ENCODE assay signal across 1 mouse cellular context in the genomic region with DNA sequence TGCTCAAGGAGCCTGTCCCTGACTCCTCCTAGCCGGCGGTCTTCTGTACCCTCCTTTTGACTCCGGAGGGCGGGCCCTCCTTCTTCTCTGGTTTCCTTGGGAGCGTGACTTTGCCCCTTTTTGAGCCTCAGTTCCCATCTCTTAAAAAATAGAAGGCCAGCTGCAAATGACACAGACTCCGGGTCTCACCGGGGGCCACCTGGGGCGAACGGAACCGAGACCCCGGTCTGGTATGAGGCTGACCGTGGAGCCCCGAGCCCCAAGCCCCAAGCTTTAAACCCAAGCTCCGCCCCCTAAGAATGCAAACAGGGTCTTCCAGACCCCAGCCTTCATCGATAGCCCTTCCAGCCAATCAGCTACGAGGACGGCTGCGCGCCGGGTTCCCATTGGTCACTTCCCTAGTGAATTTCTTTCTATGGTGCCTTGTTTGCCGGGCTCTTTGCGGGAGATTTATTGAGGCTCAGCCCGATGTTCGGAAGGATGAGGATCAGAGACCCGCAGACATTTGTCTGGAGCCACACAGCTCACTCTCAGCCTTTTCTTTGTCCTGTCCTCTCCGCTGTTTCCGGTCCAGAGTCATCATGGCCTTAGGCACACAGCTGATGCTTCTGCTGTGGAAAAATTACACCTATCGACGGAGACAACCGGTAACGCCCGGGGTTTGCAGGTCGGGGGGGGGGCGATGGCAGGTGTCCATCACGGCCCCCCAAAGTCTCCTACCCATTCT.
TF ChIP-seq lines count a peak whose summit lies in the region.

No protein-coding gene starts in this region.

TF ChIP-seq in CH12.LX, 34 proteins besides CTCF, POLR2A, EP300 and RAD21:
- TF ChIP-seq USF2 (conservative IDR thresholded peaks at IDR 0.05; ENCODE audit: low read depth, low read length) (no peak), IRF4 (IDR thresholded peaks at IDR 0.05; ENCODE audit: low read depth, low read length) (0 out of 2 replicates have a peak, but pooled peaks have one; percentile 3), HCFC1 (IDR thresholded peaks at IDR 0.05; ENCODE audit: low read depth, low read length) (no peak)
TF ChIP-seq in CH12.LX: peak in this region for 1.
